Mouse (Mus musculus) testis, adult 2 months (tissue): ENCODE measurements around the gene Gna15.

Experiments
- CTCF ChIP-seq: fragments of 200-500 bp; IDR thresholded peaks from 2 replicates; pipeline ENCODE4 v1.5.1; 2012; ENCODE audit warnings: low read depth, mild to moderate bottlenecking, inconsistent platforms, low read length, moderate library complexity; ENCODE audit not compliant: control insufficient read depth, insufficient read depth, insufficient replicate concordance
- POLR2A ChIP-seq: fragments of 200-500 bp; IDR thresholded peaks from 2 replicates; pipeline ENCODE4 v1.6.1; 2012; ENCODE audit warnings: low read depth, mild to moderate bottlenecking, inconsistent platforms, low read length, moderate library complexity; ENCODE audit not compliant: control insufficient read depth

DNA sequence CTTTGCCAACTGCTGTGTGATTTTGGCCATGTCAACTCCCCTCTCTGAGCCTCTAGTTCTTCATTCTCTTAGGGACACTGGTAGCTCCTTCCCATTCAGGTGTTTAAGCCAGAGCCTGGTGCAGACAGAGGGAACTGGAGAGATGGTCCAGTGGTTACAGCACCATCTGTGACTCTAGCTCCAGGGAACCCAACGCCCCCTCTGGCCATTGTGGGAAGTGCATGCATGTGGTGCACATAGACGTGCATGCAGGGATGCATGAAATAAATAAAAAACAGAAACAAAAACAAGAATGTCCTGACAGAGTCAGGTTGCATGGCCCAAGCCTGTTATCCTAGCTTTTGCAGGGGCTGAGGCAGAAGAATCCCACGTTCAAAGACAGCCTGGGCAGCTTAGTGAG, 32.3 kb upstream of the Gna15 start:
- TF ChIP-seq CTCF, result peak; percentile 83; the same call in 1 of the 2 replicates
- TF ChIP-seq POLR2A, result no peak
